1 mouse cellular context compared by ENCODE assay signal in genomic region chr15:12367306-12368080, GRCm38 (mm10).
TF ChIP-seq lines count a peak whose summit lies in the region.

No protein-coding gene starts in this region.

TF ChIP-seq in MEL, 35 proteins besides CTCF, POLR2A, EP300 and RAD21 (continued from another document):
- peak; percentile 75; the same call in 1 of the 2 replicates for TF ChIP-seq MEF2A (IDR thresholded peaks at IDR 0.05; ENCODE audit: extremely low read depth, insufficient replicate concordance, low read depth, low read length, poor library complexity, severe bottlenecking)
- 0 out of 2 replicates have a peak, but pooled peaks have one; percentile 47 for TF ChIP-seq ZKSCAN1 (IDR thresholded peaks at IDR 0.05; ENCODE audit: low read depth, low read length)
- peak; percentile 80; the same call in 1 of the 2 replicates for TF ChIP-seq MYC (IDR thresholded peaks at IDR 0.05; ENCODE audit: low read depth, low read length)
- peak; percentile 90 for TF ChIP-seq MYB (IDR thresholded peaks at IDR 0.05; ENCODE audit: low read depth, low read length)
- TF ChIP-seq SMC3 (IDR thresholded peaks at IDR 0.05; ENCODE audit: low read depth, low read length): peak; percentile 21; the same call in 1 of the 2 replicates
- peak; percentile 85 for TF ChIP-seq MXI1 (IDR thresholded peaks at IDR 0.05; ENCODE audit: low read depth, low read length)
- TF ChIP-seq E2F4 (IDR thresholded peaks at IDR 0.05; ENCODE audit: borderline replicate concordance, low read depth, low read length): no peak
- TF ChIP-seq TCF12 (IDR thresholded peaks at IDR 0.05; ENCODE audit: low read depth, low read length): peak; percentile 99
- TF ChIP-seq JUND (IDR thresholded peaks at IDR 0.05; ENCODE audit: low read depth, low read length): peak; percentile 65; the same call in 1 of the 2 replicates
